Mouse (Mus musculus): Measurements from ENCODE around the gene Cfap74. TPM values are rescaled to one million over a fixed set of nuclear protein-coding genes. Genes with fewer than 3 reads are reported as not detected.
"Not testable (repeated sequence)": the region's sequence is repeated elsewhere in the genome, so short reads cannot be mapped to it uniquely, and the experiment has no call there.

Cfap74 gene
- polyA plus RNA-seq, 1 experiment: not detected

- Histone ChIP-seq H3K4me3 (ENCODE audit: insufficient read depth, low read depth, low read length) (peak within 1 kb of the TSS; percentile 68), H3K4me1 (ENCODE audit: control insufficient read depth, insufficient read depth, low read length) (peaks cover 15% of the 10 kb centered on the region), H3K27ac (ENCODE audit: insufficient read depth, low read depth, low read length) (peak within 1 kb of the TSS; percentile 26; the same call in 1 of the 2 replicates)
- no peak for TF ChIP-seq CTCF (IDR thresholded peaks at IDR 0.05; ENCODE audit: insufficient read depth, low read depth, low read length)
- peak; percentile 41; the same call in 1 of the 2 replicates for TF ChIP-seq POLR2A (IDR thresholded peaks at IDR 0.05; ENCODE audit: insufficient read depth, low read depth, low read length)
- WGBS: 2% methylated on average over 57 of the region's 57 CpGs
These were observed 11.3 kb upstream of the Cfap74 start, which contains the start of gene Gabrd for GRCm38 (mm10) chr4:155397511-155398221. Gene Gabrd, minus strand, starts transcription at chr4:155398112.

GRCm38 (mm10) chr4:155398222-155398540, 10.8 kb upstream of the Cfap74 start:
- TF ChIP-seq POLR2A (IDR thresholded peaks at IDR 0.05; ENCODE audit: insufficient read depth, low read depth, low read length): 0 out of 2 replicates have a peak, but pooled peaks have one; percentile 13
- no peak for TF ChIP-seq CTCF (IDR thresholded peaks at IDR 0.05; ENCODE audit: insufficient read depth, low read depth, low read length)
- Histone ChIP-seq H3K4me3 (ENCODE audit: insufficient read depth, low read depth, low read length) (peak overlapping the region; percentile 68), H3K27ac (ENCODE audit: insufficient read depth, low read depth, low read length) (no peak overlapping the region), H3K4me1 (ENCODE audit: control insufficient read depth, insufficient read depth, low read length) (peaks cover 15% of the 10 kb centered on the region)
- WGBS: 8% methylated on average over 9 of the region's 9 CpGs

GRCm38 (mm10) chr4:155401121-155401520, 7.9 kb upstream of the Cfap74 start:
- WGBS: 60% methylated on average over 7 of the region's 7 CpGs
- Histone ChIP-seq H3K27ac (ENCODE audit: insufficient read depth, low read depth, low read length) (no peak overlapping the region), H3K4me3 (ENCODE audit: insufficient read depth, low read depth, low read length) (no peak overlapping the region), H3K4me1 (ENCODE audit: control insufficient read depth, insufficient read depth, low read length) (peaks cover 7% of the 10 kb centered on the region)
- no peak for TF ChIP-seq POLR2A (IDR thresholded peaks at IDR 0.05; ENCODE audit: insufficient read depth, low read depth, low read length)
- TF ChIP-seq CTCF (IDR thresholded peaks at IDR 0.05; ENCODE audit: insufficient read depth, low read depth, low read length): no peak

GRCm38 (mm10) chr4:155402489-155402888, 6.5 kb upstream of the Cfap74 start:
- 81% methylated on average over 1 of the region's 1 CpGs for WGBS
- peaks cover 7% of the 10 kb centered on the region for H3K4me1 ChIP-seq (ENCODE audit: control insufficient read depth, insufficient read depth, low read length)
- H3K27ac ChIP-seq (ENCODE audit: insufficient read depth, low read depth, low read length): no peak overlapping the region
- no peak overlapping the region for H3K4me3 ChIP-seq (ENCODE audit: insufficient read depth, low read depth, low read length)
- no peak for TF ChIP-seq CTCF (IDR thresholded peaks at IDR 0.05; ENCODE audit: insufficient read depth, low read depth, low read length)
- TF ChIP-seq POLR2A (IDR thresholded peaks at IDR 0.05; ENCODE audit: insufficient read depth, low read depth, low read length): no peak

GRCm38 (mm10) chr4:155408695-155409057, 314 bp upstream of the Cfap74 start:
- peak overlapping the region; percentile 77 for H3K4me3 ChIP-seq (ENCODE audit: insufficient read depth, low read depth, low read length)
- WGBS: 1% methylated on average over 8 of the region's 8 CpGs
- H3K27ac ChIP-seq (ENCODE audit: insufficient read depth, low read depth, low read length): 0 out of 2 replicates have a peak overlapping the region, but pooled peaks have one; percentile 57
- H3K4me1 ChIP-seq (ENCODE audit: control insufficient read depth, insufficient read depth, low read length): peaks cover 8% of the 10 kb centered on the region
- TF ChIP-seq CTCF (IDR thresholded peaks at IDR 0.05; ENCODE audit: insufficient read depth, low read depth, low read length) (0 out of 2 replicates have a peak, but pooled peaks have one; percentile 24), POLR2A (IDR thresholded peaks at IDR 0.05; ENCODE audit: insufficient read depth, low read depth, low read length) (no peak)

- 89% methylated on average over 6 of the region's 6 CpGs for WGBS
- TF ChIP-seq POLR2A (IDR thresholded peaks at IDR 0.05; ENCODE audit: insufficient read depth, low read depth, low read length): no peak
- no peak for TF ChIP-seq CTCF (IDR thresholded peaks at IDR 0.05; ENCODE audit: insufficient read depth, low read depth, low read length)
These were observed 3.1 kb downstream of the Cfap74 start for GRCm38 (mm10) chr4:155412124-155412523.

GRCm38 (mm10) chr4:155413641-155414335, 4.8 kb downstream of the Cfap74 start:
- H3K4me3 ChIP-seq (ENCODE audit: insufficient read depth, low read depth, low read length): no peak overlapping the region
- WGBS: 78% methylated on average over 11 of the region's 11 CpGs
- H3K4me1 ChIP-seq (ENCODE audit: control insufficient read depth, insufficient read depth, low read length): peaks cover 6% of the 10 kb centered on the region
- TF ChIP-seq POLR2A (IDR thresholded peaks at IDR 0.05; ENCODE audit: insufficient read depth, low read depth, low read length): no peak
- TF ChIP-seq CTCF (IDR thresholded peaks at IDR 0.05; ENCODE audit: insufficient read depth, low read depth, low read length): no peak
- H3K27ac ChIP-seq (ENCODE audit: insufficient read depth, low read depth, low read length): no peak overlapping the region; the same call in 1 of the 2 replicates

More at GRCm38 (mm10) chr4:155412124-155412523, 3.1 kb downstream of the Cfap74 start:
- Histone ChIP-seq H3K4me3 (ENCODE audit: insufficient read depth, low read depth, low read length) (no peak overlapping the region), H3K27ac (ENCODE audit: insufficient read depth, low read depth, low read length) (no peak overlapping the region), H3K4me1 (ENCODE audit: control insufficient read depth, insufficient read depth, low read length) (peaks cover 8% of the 10 kb centered on the region)

- Histone ChIP-seq H3K4me3 (ENCODE audit: insufficient read depth, low read depth, low read length) (no peak overlapping the region), H3K27ac (ENCODE audit: insufficient read depth, low read depth, low read length) (no peak overlapping the region), H3K4me1 (ENCODE audit: control insufficient read depth, insufficient read depth, low read length) (peaks cover 6% of the 10 kb centered on the region)
- WGBS: 87% methylated on average over 9 of the region's 9 CpGs
- TF ChIP-seq POLR2A (IDR thresholded peaks at IDR 0.05; ENCODE audit: insufficient read depth, low read depth, low read length) (no peak), CTCF (IDR thresholded peaks at IDR 0.05; ENCODE audit: insufficient read depth, low read depth, low read length) (no peak)
These were observed 5.8 kb downstream of the Cfap74 start for GRCm38 (mm10) chr4:155414656-155415235.

- peaks cover 5% of the 10 kb centered on the region for H3K4me1 ChIP-seq (ENCODE audit: control insufficient read depth, insufficient read depth, low read length)
- no peak overlapping the region for H3K4me3 ChIP-seq (ENCODE audit: insufficient read depth, low read depth, low read length)
- TF ChIP-seq CTCF (IDR thresholded peaks at IDR 0.05; ENCODE audit: insufficient read depth, low read depth, low read length) (no peak), POLR2A (IDR thresholded peaks at IDR 0.05; ENCODE audit: insufficient read depth, low read depth, low read length) (no peak)
- H3K27ac ChIP-seq (ENCODE audit: insufficient read depth, low read depth, low read length): no peak overlapping the region
- 75% methylated on average over 3 of the region's 3 CpGs for WGBS
These were observed 11.1 kb downstream of the Cfap74 start for GRCm38 (mm10) chr4:155420137-155420536.

GRCm38 (mm10) chr4:155421412-155422370, 12.7 kb downstream of the Cfap74 start:
- 87% methylated on average over 23 of the region's 30 CpGs for WGBS
- not testable (repeated sequence) for H3K4me1 ChIP-seq (ENCODE audit: control insufficient read depth, insufficient read depth, low read length); H3K27ac ChIP-seq (ENCODE audit: insufficient read depth, low read depth, low read length); H3K4me3 ChIP-seq (ENCODE audit: insufficient read depth, low read depth, low read length)

Measured in olfactory bulb, adult 2 months (tissue).